Mouse (Mus musculus) embryonic facial prominence, embryonic 12.5 days (tissue): ENCODE results near the gene Dusp16. TPM values are rescaled to one million over a fixed set of nuclear protein-coding genes. Genes with fewer than 3 reads are reported as not detected.

Experiments
- ATAC-seq: fragments of 200-750 bp; cut with Nextera tagmentation; 2 replicates; pipeline ENCODE4 v1.8.0; 2017; ENCODE audit not compliant: insufficient number of reproducible peaks, insufficient read depth, low FRiP score, low TSS enrichment
- H3K27ac ChIP-seq: fragments of 300-500 bp; sonication (generic); 2 replicates; pipeline ENCODE4 v1.5.1; 2016; ENCODE audit warnings: mild to moderate bottlenecking
- H3K27me3 ChIP-seq: fragments of 300-500 bp; sonication (generic); 2 replicates; pipeline ENCODE4 v1.6.1; 2016; ENCODE audit warnings: mild to moderate bottlenecking, moderate library complexity
- H3K36me3 ChIP-seq: fragments of 300-500 bp; sonication (generic); 2 replicates; pipeline ENCODE4 v1.6.1; 2016; ENCODE audit warnings: mild to moderate bottlenecking
- H3K4me1 ChIP-seq: fragments of 300-500 bp; sonication (generic); 2 replicates; pipeline ENCODE4 v1.6.1; 2016
- H3K4me2 ChIP-seq: fragments of 300-500 bp; sonication (generic); replicated peaks from 2 replicates; pipeline ENCODE4 v1.6.1; 2016; ENCODE audit warnings: mild to moderate bottlenecking, moderate library complexity
- H3K4me3 ChIP-seq: fragments of 300-500 bp; sonication (generic); 2 replicates; pipeline ENCODE4 v1.5.1; 2016; ENCODE audit warnings: mild to moderate bottlenecking
- H3K9ac ChIP-seq: fragments of 300-500 bp; sonication (generic); 2 replicates; pipeline ENCODE4 v1.6.1; 2016; ENCODE audit warnings: mild to moderate bottlenecking, moderate library complexity
- H3K9me3 ChIP-seq: fragments of 300-500 bp; sonication (generic); 2 replicates; pipeline ENCODE4 v1.6.1; 2016; ENCODE audit warnings: mild to moderate bottlenecking, moderate library complexity
- WGBS: fragments of 180-500 bp; shearing (Covaris S2); methylation state at CpG from one replicate; pipeline ENCODE4 v1.1.7; 2016; 5-methylcytosine and 5-hydroxymethylcytosine counted together
- polyA plus RNA-seq: library from polyadenylated mRNA; unstranded; fragments of >200 nt; fragmentation: Nextera tagmentation; extraction: Ambion mirVana; gene quantifications from 2 replicates; pipeline ENCODE4 v1.2.1, GENCODE M21; 2016

Dusp16 gene
- polyA plus RNA-seq, 1 experiment from 2014 or later = 18.3 TPM

- H3K27me3 ChIP-seq = no peaks in the 10 kb centered on the region
- no peaks in the 10 kb centered on the region for H3K4me1 ChIP-seq
- WGBS = 67% methylated on average over 1 of the region's 1 CpGs
- no peak overlapping the region for H3K4me2 ChIP-seq
- no peaks in the 10 kb centered on the region for H3K9me3 ChIP-seq
- H3K27ac ChIP-seq = no peak overlapping the region
- ATAC-seq = no peak
- no peaks in the 10 kb centered on the region for H3K36me3 ChIP-seq
- H3K4me3 ChIP-seq = no peak overlapping the region
- H3K9ac ChIP-seq = no peak overlapping the region
Observed at GRCm38 (mm10) chr6:134813066-134813465, 20.6 kb upstream of the Dusp16 start.

GRCm38 (mm10) chr6:134807794-134808193, 15.4 kb upstream of the Dusp16 start:
- Histone ChIP-seq H3K4me3 (no peak overlapping the region), H3K9ac (no peak overlapping the region), H3K27ac (no peak overlapping the region), H3K4me2 (no peak overlapping the region), H3K4me1 (no peaks in the 10 kb centered on the region), H3K27me3 (no peaks in the 10 kb centered on the region), H3K36me3 (no peaks in the 10 kb centered on the region), H3K9me3 (no peaks in the 10 kb centered on the region)
- ATAC-seq = no peak
- 88% methylated on average over 11 of the region's 11 CpGs for WGBS

- WGBS = 65% methylated on average over 1 of the region's 2 CpGs
- no peak overlapping the region for H3K9ac ChIP-seq
- H3K4me1 ChIP-seq = no peaks in the 10 kb centered on the region
Observed at GRCm38 (mm10) chr6:134807091-134807490, 14.7 kb upstream of the Dusp16 start.

GRCm38 (mm10) chr6:134806130-134806529, 13.7 kb upstream of the Dusp16 start:
- no peak overlapping the region for H3K9ac ChIP-seq
- no peak overlapping the region for H3K4me3 ChIP-seq
- no peak overlapping the region for H3K4me2 ChIP-seq
- H3K4me1 ChIP-seq = no peaks in the 10 kb centered on the region
- no peaks in the 10 kb centered on the region for H3K36me3 ChIP-seq
- H3K27ac ChIP-seq = no peak overlapping the region
- no peak for ATAC-seq
- H3K9me3 ChIP-seq = no peaks in the 10 kb centered on the region
- 87% methylated on average over 6 of the region's 6 CpGs for WGBS
- H3K27me3 ChIP-seq = no peaks in the 10 kb centered on the region

More at GRCm38 (mm10) chr6:134807091-134807490, 14.7 kb upstream of the Dusp16 start:
- H3K27ac ChIP-seq = no peak overlapping the region
- no peak for ATAC-seq
- H3K4me3 ChIP-seq = no peak overlapping the region
- H3K9me3 ChIP-seq = no peaks in the 10 kb centered on the region
- H3K4me2 ChIP-seq = no peak overlapping the region
- H3K36me3 ChIP-seq = no peaks in the 10 kb centered on the region
- no peaks in the 10 kb centered on the region for H3K27me3 ChIP-seq

- Histone ChIP-seq H3K27me3 (no peaks in the 10 kb centered on the region), H3K4me2 (no peak overlapping the region), H3K4me1 (no peaks in the 10 kb centered on the region), H3K4me3 (no peak overlapping the region), H3K36me3 (no peaks in the 10 kb centered on the region), H3K27ac (no peak overlapping the region), H3K9ac (no peak overlapping the region), H3K9me3 (no peaks in the 10 kb centered on the region)
- WGBS = 63% methylated on average over 5 of the region's 5 CpGs
- no peak for ATAC-seq
Observed at GRCm38 (mm10) chr6:134804736-134805277, 12.4 kb upstream of the Dusp16 start.

- 0 out of 2 replicates have a peak, but pooled peaks have one; percentile 3 for ATAC-seq
- no peaks in the 10 kb centered on the region for H3K36me3 ChIP-seq
- no peaks in the 10 kb centered on the region for H3K4me1 ChIP-seq
- WGBS = 74% methylated on average over 9 of the region's 9 CpGs
- H3K27me3 ChIP-seq = no peaks in the 10 kb centered on the region
- H3K27ac ChIP-seq = no peak overlapping the region
- no peak overlapping the region for H3K4me3 ChIP-seq
- no peak overlapping the region for H3K9ac ChIP-seq
- no peaks in the 10 kb centered on the region for H3K9me3 ChIP-seq
- no peak overlapping the region for H3K4me2 ChIP-seq
Observed at GRCm38 (mm10) chr6:134802641-134803043, 10.2 kb upstream of the Dusp16 start.

- Histone ChIP-seq H3K4me1 (no peaks in the 10 kb centered on the region), H3K27me3 (no peaks in the 10 kb centered on the region), H3K36me3 (no peaks in the 10 kb centered on the region), H3K4me2 (no peak overlapping the region), H3K27ac (no peak overlapping the region), H3K9me3 (no peaks in the 10 kb centered on the region), H3K9ac (no peak overlapping the region), H3K4me3 (no peak overlapping the region)
- WGBS = 60% methylated on average over 1 of the region's 1 CpGs
- ATAC-seq = no peak
Observed at GRCm38 (mm10) chr6:134801483-134801882, 9.1 kb upstream of the Dusp16 start.

GRCm38 (mm10) chr6:134796297-134796696, 3.9 kb upstream of the Dusp16 start:
- ATAC-seq = no peak
- no peak overlapping the region for H3K27ac ChIP-seq
- no peak overlapping the region for H3K9ac ChIP-seq
- no peak overlapping the region for H3K4me2 ChIP-seq
- H3K9me3 ChIP-seq = no peaks in the 10 kb centered on the region
- H3K27me3 ChIP-seq = no peaks in the 10 kb centered on the region
- H3K4me3 ChIP-seq = no peak overlapping the region
- 89% methylated on average over 10 of the region's 10 CpGs for WGBS
- peaks cover 6% of the 10 kb centered on the region; the same call in 1 of the 2 replicates for H3K4me1 ChIP-seq
- no peaks in the 10 kb centered on the region for H3K36me3 ChIP-seq

GRCm38 (mm10) chr6:134793911-134794520, 1.6 kb upstream of the Dusp16 start:
- Histone ChIP-seq H3K4me3 (no peak overlapping the region), H3K27me3 (no peaks in the 10 kb centered on the region), H3K27ac (no peak overlapping the region), H3K9me3 (no peaks in the 10 kb centered on the region), H3K4me1 (peaks cover 16% of the 10 kb centered on the region), H3K9ac (no peak overlapping the region), H3K4me2 (peak overlapping the region; percentile 35), H3K36me3 (no peaks in the 10 kb centered on the region)
- no peak for ATAC-seq
- WGBS = 14% methylated on average over 21 of the region's 21 CpGs

- peak overlapping the region; percentile 64 for H3K4me2 ChIP-seq
- H3K4me3 ChIP-seq = peak overlapping the region; percentile 70
- 37% methylated on average over 21 of the region's 21 CpGs for WGBS
- H3K27me3 ChIP-seq = no peaks in the 10 kb centered on the region
- ATAC-seq = no peak
- no peaks in the 10 kb centered on the region for H3K9me3 ChIP-seq
- H3K4me1 ChIP-seq = peaks cover 16% of the 10 kb centered on the region
- H3K9ac ChIP-seq = peak overlapping the region; percentile 70
- no peaks in the 10 kb centered on the region for H3K36me3 ChIP-seq
- H3K27ac ChIP-seq = no peak overlapping the region
Observed at GRCm38 (mm10) chr6:134793046-134793806, 801 bp upstream of the Dusp16 start.

- peak overlapping the region; percentile 70 for H3K4me3 ChIP-seq
- peak overlapping the region; percentile 64 for H3K4me2 ChIP-seq
- peak overlapping the region; percentile 90 for H3K9ac ChIP-seq
- no peak for ATAC-seq
- H3K4me1 ChIP-seq = peaks cover 16% of the 10 kb centered on the region
- WGBS = under 1% methylated on average over 44 of the region's 46 CpGs
- peak overlapping the region; percentile 96 for H3K27ac ChIP-seq
- no peaks in the 10 kb centered on the region for H3K27me3 ChIP-seq
- no peaks in the 10 kb centered on the region for H3K36me3 ChIP-seq
- no peaks in the 10 kb centered on the region for H3K9me3 ChIP-seq
Observed at GRCm38 (mm10) chr6:134791251-134792118, 940 bp downstream of the Dusp16 start.
